Mouse (Mus musculus) forebrain, embryonic 10.5 days (tissue): ENCODE data around the gene Armcx2. TPM values are rescaled to one million over a fixed set of nuclear protein-coding genes. Genes with fewer than 3 reads are reported as not detected.
"Not testable (repeated sequence)": the region's sequence is repeated elsewhere in the genome, so short reads cannot be mapped to it uniquely, and the experiment has no call there.

Experiments
- DNase-seq: peaks from one replicate; pipeline ENCODE4 v3.0.0-alpha.2; 2017; ENCODE audit warnings: low spot score; ENCODE audit errors: extremely low spot score
- H3K27ac ChIP-seq: fragments of 300-500 bp; sonication (generic); 2 replicates; pipeline ENCODE4 v1.5.1; 2016; ENCODE audit warnings: mild to moderate bottlenecking
- H3K27me3 ChIP-seq: fragments of 300-500 bp; sonication (generic); 2 replicates; pipeline ENCODE4 v1.6.1; 2016; ENCODE audit warnings: mild to moderate bottlenecking; ENCODE audit not compliant: poor library complexity, severe bottlenecking
- H3K36me3 ChIP-seq: fragments of 300-500 bp; sonication (generic); replicated peaks from 2 replicates; pipeline ENCODE4 v1.6.1; 2016; ENCODE audit warnings: mild to moderate bottlenecking, moderate library complexity
- H3K4me1 ChIP-seq: fragments of 300-500 bp; sonication (generic); 2 replicates; pipeline ENCODE4 v1.6.1; 2016
- H3K4me3 ChIP-seq: fragments of 300-500 bp; sonication (generic); 2 replicates; pipeline ENCODE4 v1.5.1; 2016; ENCODE audit warnings: mild to moderate bottlenecking, moderate library complexity
- H3K9me3 ChIP-seq: fragments of 300-500 bp; sonication (generic); 2 replicates; pipeline ENCODE4 v1.6.1; 2016; ENCODE audit warnings: mild to moderate bottlenecking, moderate library complexity
- WGBS: fragments of 180-500 bp; shearing (Covaris S2); methylation state at CpG from one replicate; pipeline ENCODE4 v1.1.7; 2016; 5-methylcytosine and 5-hydroxymethylcytosine counted together
- polyA plus RNA-seq: library from polyadenylated mRNA; unstranded; fragments of >200 nt; fragmentation: Nextera tagmentation; extraction: Ambion mirVana; gene quantifications from 2 replicates; pipeline ENCODE4 v1.2.1, GENCODE M21; 2016

The Armcx2 gene
- polyA plus RNA-seq = 76.1 and 78.0 TPM in 2 replicates

- peak within 1 kb of the TSS; percentile 86 for H3K27ac ChIP-seq
- peak; percentile 63 for DNase-seq
- peak within 1 kb of the TSS; percentile 70 for H3K4me3 ChIP-seq
- no peaks in the 10 kb centered on the region for H3K9me3 ChIP-seq
- peaks cover 9% of the 10 kb centered on the region for H3K4me1 ChIP-seq
- H3K36me3 ChIP-seq = peaks cover 22% of the 10 kb centered on the region
- peaks cover 86% of the 10 kb centered on the region for H3K27me3 ChIP-seq
- WGBS = 19% methylated on average over 16 of the region's 16 CpGs
These were observed at the start of gene Armcx2 for GRCm38 (mm10) chrX:134808755-134809224. Gene Armcx2 (minus strand): TSS chrX:134809221.

- WGBS = 82% methylated on average over 4 of the region's 4 CpGs
These were observed 40.6 kb upstream of the Armcx2 start for GRCm38 (mm10) chrX:134849662-134850061.

GRCm38 (mm10) chrX:134844424-134844823 lies 35.4 kb upstream of the Armcx2 start:
- WGBS = 77% methylated on average over 2 of the region's 2 CpGs
- Histone ChIP-seq H3K36me3 (no peaks in the 10 kb centered on the region), H3K9me3 (no peaks in the 10 kb centered on the region), H3K4me1 (no peaks in the 10 kb centered on the region), H3K27me3 (peaks cover 77% of the 10 kb centered on the region), H3K4me3 (no peak overlapping the region), H3K27ac (no peak overlapping the region)
- DNase-seq = no peak

More at GRCm38 (mm10) chrX:134849662-134850061, 40.6 kb upstream of the Armcx2 start:
- no peak for DNase-seq
- Histone ChIP-seq H3K4me1 (no peaks in the 10 kb centered on the region), H3K36me3 (no peaks in the 10 kb centered on the region), H3K4me3 (no peak overlapping the region), H3K27me3 (peaks cover 75% of the 10 kb centered on the region), H3K27ac (no peak overlapping the region), H3K9me3 (no peaks in the 10 kb centered on the region)

- 77% methylated on average over 3 of the region's 3 CpGs for WGBS
- Histone ChIP-seq H3K27me3 (peaks cover 75% of the 10 kb centered on the region), H3K27ac (no peak overlapping the region), H3K4me1 (no peaks in the 10 kb centered on the region), H3K4me3 (no peak overlapping the region), H3K9me3 (no peaks in the 10 kb centered on the region), H3K36me3 (no peaks in the 10 kb centered on the region)
- no peak for DNase-seq
These were observed 21.5 kb upstream of the Armcx2 start for GRCm38 (mm10) chrX:134830508-134830907.

- Histone ChIP-seq H3K9me3 (no peaks in the 10 kb centered on the region), H3K27me3 (peaks cover 88% of the 10 kb centered on the region), H3K27ac (peak overlapping the region; percentile 86), H3K36me3 (peaks cover 22% of the 10 kb centered on the region), H3K4me3 (peak overlapping the region; percentile 70), H3K4me1 (peaks cover 9% of the 10 kb centered on the region)
- peak; percentile 30 for DNase-seq
- 21% methylated on average over 28 of the region's 28 CpGs for WGBS
These were observed 927 bp downstream of the Armcx2 start for GRCm38 (mm10) chrX:134807833-134808754.

GRCm38 (mm10) chrX:134787728-134788127 lies 21.3 kb downstream of the Armcx2 start:
- no peaks in the 10 kb centered on the region for H3K36me3 ChIP-seq
- H3K4me3 ChIP-seq = no peak overlapping the region
- H3K27ac ChIP-seq = no peak overlapping the region
- peaks cover 60% of the 10 kb centered on the region for H3K27me3 ChIP-seq
- H3K9me3 ChIP-seq = no peaks in the 10 kb centered on the region
- H3K4me1 ChIP-seq = no peaks in the 10 kb centered on the region
- WGBS = 78% methylated on average over 4 of the region's 4 CpGs
- no peak for DNase-seq

GRCm38 (mm10) chrX:134763428-134764198 lies 45.4 kb downstream of the Armcx2 start:
- not testable (repeated sequence) for H3K36me3 ChIP-seq, DNase-seq, H3K4me3 ChIP-seq, H3K9me3 ChIP-seq, H3K27ac ChIP-seq
- H3K27me3 ChIP-seq = peaks cover 45% of the 10 kb centered on the region
- 51% methylated on average over 3 of the region's 4 CpGs for WGBS
- H3K4me1 ChIP-seq = peaks cover 11% of the 10 kb centered on the region

- Histone ChIP-seq H3K9me3 (no peaks in the 10 kb centered on the region), H3K4me1 (peaks cover 14% of the 10 kb centered on the region), H3K36me3 (no peaks in the 10 kb centered on the region), H3K4me3 (peak overlapping the region; percentile 65), H3K27me3 (peaks cover 69% of the 10 kb centered on the region), H3K27ac (peak overlapping the region; percentile 87)
- 23% methylated on average over 13 of the region's 13 CpGs for WGBS
- DNase-seq = no peak
These were observed 51.6 kb downstream of the Armcx2 start for GRCm38 (mm10) chrX:134757293-134757995.

GRCm38 (mm10) chrX:134756434-134757292 lies 52.4 kb downstream of the Armcx2 start, which contains the start of gene Armcx3:
Gene Armcx3 (plus strand): TSS chrX:134756595.
- peaks cover 21% of the 10 kb centered on the region for H3K4me1 ChIP-seq
- peak within 1 kb of the TSS; percentile 87 for H3K27ac ChIP-seq
- H3K27me3 ChIP-seq = peaks cover 68% of the 10 kb centered on the region
- H3K9me3 ChIP-seq = no peaks in the 10 kb centered on the region
- 19% methylated on average over 46 of the region's 46 CpGs for WGBS
- H3K4me3 ChIP-seq = peak within 1 kb of the TSS; percentile 65
- no peaks in the 10 kb centered on the region for H3K36me3 ChIP-seq
- peak; percentile 61 for DNase-seq
